Mouse (Mus musculus) right cerebral cortex, postnatal 36 days (tissue): ENCODE measurements around the gene Fbxo2.
"Not testable (repeated sequence)": the region's sequence is repeated elsewhere in the genome, so short reads cannot be mapped to it uniquely, and the experiment has no call there.

Source experiments
- DNase-seq, 2 experiments: peaks; one replicate each; pipeline ENCODE4 v3.0.0; 2022; ENCODE audit warnings: low spot score in 2 of 2, mixed read lengths in 1 of 2

Gene Fbxo2

DNA sequence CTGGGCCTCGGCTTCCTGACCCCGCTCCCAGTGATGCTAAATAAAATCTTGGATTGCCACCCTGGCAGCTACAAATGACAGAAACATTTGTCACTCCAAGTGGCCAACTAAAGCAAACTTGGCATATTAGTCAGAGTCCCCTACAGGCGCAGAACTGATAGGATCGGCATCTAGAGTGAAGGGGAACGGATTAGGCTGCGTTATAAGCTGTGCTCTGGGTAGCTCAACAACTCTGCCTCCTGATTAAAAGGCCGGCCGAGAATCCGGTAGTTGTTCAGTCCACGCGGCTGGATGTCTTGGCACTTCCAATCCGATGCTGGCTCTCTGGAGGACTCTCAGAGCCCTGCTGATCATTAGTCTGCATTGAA is 14.1 kb downstream of the Fbxo2 start:
- DNase-seq = no peak

GRCm38 (mm10) chr4:148176603-148177002 is 16.2 kb downstream of the Fbxo2 start:
- DNase-seq = not testable (repeated sequence)

GRCm38 (mm10) chr4:148177716-148178115 is 17.3 kb downstream of the Fbxo2 start:
- DNase-seq = no peak

DNA sequence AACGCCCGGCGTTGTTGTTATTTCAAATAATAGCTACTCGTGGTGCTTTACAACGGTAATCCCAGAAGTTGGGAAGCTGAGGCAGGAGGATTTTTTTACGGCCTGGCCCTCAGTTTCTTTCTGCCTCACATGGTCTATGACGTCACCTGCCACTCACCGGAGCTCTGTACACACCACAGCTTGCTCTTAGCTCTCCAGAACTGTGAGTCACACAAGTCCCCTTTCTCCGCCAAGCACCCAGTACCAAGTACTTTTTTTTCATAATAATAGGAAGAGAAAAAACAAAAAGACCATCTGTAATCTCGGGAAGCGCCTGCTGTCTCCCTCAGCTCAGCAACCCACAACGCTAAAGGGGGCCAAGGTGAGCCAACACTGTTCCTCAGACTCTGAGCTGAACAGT is 21.1 kb downstream of the Fbxo2 start:
- no peak for DNase-seq

DNA sequence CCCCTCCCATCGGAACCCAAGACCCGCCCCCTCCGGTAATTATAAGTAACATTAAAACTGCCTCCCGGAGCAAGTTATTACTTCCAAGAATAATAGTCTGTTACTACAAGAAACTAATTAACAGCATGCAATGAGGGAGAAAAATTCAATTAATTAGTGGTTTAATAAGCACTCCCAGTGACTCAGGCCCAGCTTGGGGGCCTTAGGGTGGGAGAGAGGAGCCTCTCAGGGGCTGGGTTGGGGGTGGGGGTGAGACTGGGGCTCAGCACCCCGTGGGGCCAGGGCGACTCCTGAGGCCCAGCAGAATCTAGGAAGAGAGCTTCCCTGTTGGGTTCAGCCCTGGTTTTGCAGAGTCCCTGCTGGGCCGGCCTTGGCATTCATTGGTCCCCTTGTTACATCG is 21.9 kb downstream of the Fbxo2 start:
- DNase-seq = no peak

DNA sequence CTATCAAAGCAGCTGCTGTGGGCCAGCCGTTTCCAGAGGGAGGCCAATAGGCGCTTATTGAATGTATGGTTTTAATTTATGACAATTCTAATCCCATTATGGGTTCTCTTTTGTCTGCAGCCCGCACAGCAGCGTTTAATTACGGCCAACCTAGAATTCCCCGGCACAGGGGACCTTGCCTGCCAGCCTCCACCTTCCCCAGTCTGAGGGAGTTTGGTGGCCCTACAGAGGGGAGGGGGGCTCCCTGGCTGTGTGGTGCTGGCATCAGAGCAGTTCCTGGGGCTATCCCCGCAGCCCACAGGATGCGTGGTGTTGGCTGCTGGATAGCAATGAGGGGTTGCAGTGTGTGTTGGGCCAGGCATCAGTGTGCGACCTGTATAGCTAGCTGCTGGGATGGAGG is 24.1 kb downstream of the Fbxo2 start:
- DNase-seq = no peak

DNA sequence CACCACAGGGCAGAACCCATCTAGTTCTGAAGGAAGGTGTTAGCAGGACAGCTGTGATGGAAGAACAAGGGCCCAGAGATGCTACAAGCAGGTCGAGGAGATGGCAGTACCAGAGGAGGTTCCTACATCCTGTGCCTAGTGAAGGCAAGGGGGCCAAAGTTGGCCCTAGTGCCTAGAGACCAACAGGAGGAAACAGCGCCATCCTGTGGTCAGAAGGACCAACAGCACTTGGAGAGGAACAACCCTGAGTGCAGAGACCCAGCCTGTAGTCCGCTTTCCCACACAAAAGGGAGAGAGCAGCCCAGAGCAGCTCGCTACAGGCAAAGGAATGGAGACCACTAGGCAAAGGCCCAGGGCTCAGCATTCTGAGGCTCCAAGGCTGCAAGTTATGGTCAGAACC is 25.4 kb downstream of the Fbxo2 start:
- no peak for DNase-seq

DNA sequence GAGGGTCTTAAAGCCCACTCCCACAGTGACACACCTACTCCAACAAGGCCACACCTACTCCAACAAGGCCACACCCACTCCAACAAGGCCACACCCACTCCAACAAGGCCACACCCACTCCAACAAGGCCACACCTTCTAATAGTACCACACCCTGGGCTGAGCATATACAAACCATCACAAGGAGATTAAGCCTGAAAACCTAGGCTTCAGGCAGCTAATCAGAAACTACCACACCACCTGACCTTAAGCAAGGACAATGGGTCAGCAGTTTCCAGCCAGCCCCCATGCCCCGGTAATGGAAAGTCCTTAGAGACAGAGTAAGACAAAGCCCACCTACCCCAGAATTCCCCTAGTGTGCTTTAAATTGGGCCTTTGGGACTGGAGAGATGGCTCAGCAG is 28.3 kb downstream of the Fbxo2 start:
- not testable (repeated sequence) for DNase-seq

DNA sequence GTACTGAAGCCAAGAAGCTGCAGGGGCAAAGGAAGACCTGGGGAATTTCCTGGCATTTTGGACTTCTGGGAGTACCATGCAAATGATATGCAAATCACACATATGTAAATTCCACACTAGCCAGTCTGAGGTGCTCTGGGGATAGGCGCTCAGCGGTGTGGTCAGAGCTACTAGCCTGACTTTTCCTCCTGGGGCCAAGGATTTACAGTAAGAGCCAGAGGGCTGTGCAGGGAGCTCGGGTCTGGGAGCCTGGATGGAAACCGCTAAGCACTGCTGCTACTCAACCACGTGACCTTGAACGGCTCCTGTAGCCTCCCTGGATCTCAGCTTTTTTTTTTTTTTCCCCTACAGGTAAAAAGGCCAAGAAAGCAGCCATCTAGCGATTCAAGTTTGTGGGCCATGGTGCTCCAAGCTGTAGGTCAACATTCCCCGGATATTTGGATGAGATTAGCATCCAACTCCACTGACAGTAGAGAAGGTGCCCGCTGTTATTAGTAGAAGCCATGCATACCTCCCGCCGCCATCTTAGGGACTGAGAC is 32.4 kb downstream of the Fbxo2 start:
- no peak for DNase-seq

- no peak for DNase-seq
Observed at GRCm38 (mm10) chr4:148194400-148194799, 34.0 kb downstream of the Fbxo2 start.

GRCm38 (mm10) chr4:148198721-148199120 is 38.3 kb downstream of the Fbxo2 start:
- DNase-seq = no peak

DNA sequence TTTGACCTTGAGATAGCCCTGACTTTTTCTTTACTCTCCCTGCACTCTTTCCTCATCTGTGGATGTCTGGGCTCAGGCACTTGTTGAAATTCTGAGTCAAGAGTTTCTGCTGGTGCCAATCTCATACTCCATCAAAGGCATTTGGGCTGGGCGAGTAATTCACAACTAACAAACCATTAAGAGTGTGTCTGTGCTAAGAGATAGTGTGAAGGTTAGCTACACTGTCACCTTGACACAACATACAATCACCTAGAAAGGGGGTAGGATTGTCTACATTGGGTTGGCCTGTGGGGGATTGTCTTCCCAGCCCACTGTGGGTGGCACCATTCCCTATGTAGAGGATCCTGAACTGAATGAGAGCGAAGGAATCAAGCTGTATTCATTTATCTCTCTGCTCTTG is 43.1 kb downstream of the Fbxo2 start:
- DNase-seq = no peak

GRCm38 (mm10) chr4:148204061-148204872 is 43.8 kb downstream of the Fbxo2 start:
- no peak for DNase-seq

GRCm38 (mm10) chr4:148204873-148205232 is 44.4 kb downstream of the Fbxo2 start:
- DNase-seq = no peak

GRCm38 (mm10) chr4:148214460-148215136 is 54.2 kb downstream of the Fbxo2 start:
- DNase-seq = peak; percentile 79 to 82

DNA sequence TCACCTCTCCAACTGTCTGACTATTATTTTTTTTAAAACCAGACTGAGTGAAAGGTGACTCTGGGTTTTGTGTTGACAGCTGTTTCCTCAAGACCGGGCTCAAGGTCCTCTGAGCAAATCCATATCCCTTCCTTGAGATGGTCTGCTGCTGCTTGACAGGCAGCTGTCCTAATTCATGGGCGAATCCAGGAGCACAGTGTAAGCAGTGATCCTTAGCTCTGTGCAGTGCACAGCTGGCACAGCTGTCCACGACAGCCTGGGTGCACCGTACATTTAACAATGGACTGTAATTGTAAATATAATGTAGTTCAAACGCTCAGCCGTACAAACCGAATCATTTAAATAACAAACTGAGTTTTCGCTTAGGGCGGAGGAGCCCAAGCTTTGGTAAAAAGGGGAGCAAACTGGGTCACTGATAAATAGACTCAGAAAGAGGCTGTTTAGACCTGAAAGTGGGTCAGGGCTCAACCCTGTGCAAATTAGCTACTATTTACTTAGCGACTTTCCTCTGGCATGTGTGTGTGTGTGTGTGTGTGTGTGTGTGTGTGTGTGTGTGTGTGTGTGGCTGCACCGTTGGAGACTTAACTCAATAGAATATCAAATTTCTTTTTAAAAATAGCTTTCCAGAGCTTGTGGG is 55.0 kb downstream of the Fbxo2 start:
- DNase-seq = no peak
